Mouse (Mus musculus) layer of hippocampus, postnatal 25 days (tissue): ENCODE data around the gene Agpat2. TPM values are rescaled to one million over a fixed set of nuclear protein-coding genes. Genes with fewer than 3 reads are reported as not detected.

Experiments used
- DNase-seq, 2 experiments: peaks; one replicate each; pipeline ENCODE4 v3.0.0; 2022; ENCODE audit warnings: mixed read lengths in 2 of 2, low spot score in 1 of 2; ENCODE audit errors: extremely low spot score in 1 of 2
- microRNA-seq, 2 experiments: library from miRNA; unstranded; fragments of <30 nt; microRNA quantifications; one replicate each; pipeline ENCODE4 v1.2.0; 2021
- total RNA-seq, 2 experiments: library from RNA; stranded (reverse); gene quantifications; 2 replicates each; pipeline ENCODE4 v1.2.3; 2021

Agpat2 gene
- total RNA-seq, 2 experiments from 2014 or later = 1.2 to 1.9 TPM

GRCm38 (mm10) chr2:26549801-26550200 lies 54.4 kb downstream of the Agpat2 start:
- no peak for DNase-seq

DNA sequence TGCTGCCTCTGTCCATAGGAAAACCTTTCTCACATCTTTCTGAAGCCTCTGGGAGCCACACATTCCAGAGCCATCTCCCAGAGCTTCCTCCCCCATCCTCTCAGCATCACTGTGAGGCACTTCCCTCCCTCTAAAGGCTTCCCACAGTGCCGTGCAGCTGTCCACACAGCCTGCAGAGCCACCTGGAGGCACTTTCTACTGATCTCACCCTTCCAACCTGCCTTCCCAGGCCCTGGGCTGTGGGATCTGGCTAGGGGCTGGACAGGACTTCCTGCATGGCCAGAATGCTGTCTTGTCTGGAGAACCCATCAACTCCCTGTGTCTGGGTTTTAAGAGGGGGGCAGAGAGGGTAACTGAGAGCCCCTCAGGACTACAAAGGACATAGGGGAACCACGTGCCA lies 56.7 kb downstream of the Agpat2 start:
- no peak for DNase-seq

GRCm38 (mm10) chr2:26544265-26544664 lies 60.0 kb downstream of the Agpat2 start:
- DNase-seq = no peak

- no peak for DNase-seq
Observed at GRCm38 (mm10) chr2:26543768-26544167, 60.4 kb downstream of the Agpat2 start.

- no peak for DNase-seq
Observed at GRCm38 (mm10) chr2:26543155-26543554, 61.1 kb downstream of the Agpat2 start.

Small RNA genes within 50 kb of the gene (microRNA-seq; reads per million reads assigned to microRNA genes)
- 0 to 1.00 reads per million in 2 experiments for gene Mir126a
- gene Mir126b = 0 reads per million in 2 experiments

Other genes starting within 250 kb of the Agpat2 start
- 1 to 10 TPM; 1.6 to 2.6 TPM for gene Card9, start 243.5 kb downstream of the Agpat2 start, total RNA-seq
- 10 to 100 TPM; 43.8 to 82.5 TPM for gene Snapc4, start 223.8 kb downstream of the Agpat2 start, total RNA-seq
- gene Entr1, start 215.1 kb downstream of the Agpat2 start, total RNA-seq = 100 to 1,000 TPM; 133 to 170 TPM
- 10 to 100 TPM; 94.8 to 96.0 TPM for gene Pmpca, start 215.1 kb downstream of the Agpat2 start, total RNA-seq
- gene Inpp5e, start 195.2 kb downstream of the Agpat2 start, total RNA-seq = 10 to 100 TPM; 21.7 to 24.4 TPM
- 10 to 100 TPM; 46.4 to 48.1 TPM for gene Sec16a, start 159.2 kb downstream of the Agpat2 start, total RNA-seq
- gene Notch1, start 87.8 kb downstream of the Agpat2 start, total RNA-seq = 10 to 100 TPM; 31.4 to 38.0 TPM
- gene Egfl7, start 24.4 kb downstream of the Agpat2 start, total RNA-seq = 10 to 100 TPM; 56.8 to 68.2 TPM
- gene Gm20532, start 17.8 kb downstream of the Agpat2 start, total RNA-seq = not detected
- gene Fam69b, start 24.0 kb upstream of the Agpat2 start, total RNA-seq = 10 to 100 TPM; 71.3 to 78.8 TPM
- not detected for gene Lcn4, start 66.9 kb upstream of the Agpat2 start, total RNA-seq